Mouse (Mus musculus): ENCODE measurements around the gene Tfe3. TPM values are rescaled to one million over a fixed set of nuclear protein-coding genes. Genes with fewer than 3 reads are reported as not detected.
A peak's percentile ranks its signal among the peaks of the same experiment; 100 is the strongest.

The Tfe3 gene
- polyA plus RNA-seq, 1 experiment, result 31.8 TPM

- WGBS, result 75% methylated on average over 13 of the region's 13 CpGs
- no peak overlapping the region for H3K4me3 ChIP-seq (replicated peaks; ENCODE audit: extremely low read depth, low read depth, low read length)
- no peak for TF ChIP-seq CTCF (IDR thresholded peaks at IDR 0.05; ENCODE audit: insufficient read depth, low read length)
- no peak for TF ChIP-seq POLR2A (IDR thresholded peaks at IDR 0.05; ENCODE audit: borderline replicate concordance, extremely low read depth, low read depth, low read length)
- DNase-seq, result no peak
- no peaks in the 10 kb centered on the region; the same call in 1 of the 2 replicates for H3K4me1 ChIP-seq (ENCODE audit: control insufficient read depth, insufficient read depth, low read length)
These were observed 35.2 kb upstream of the Tfe3 start for GRCm38 (mm10) chrX:7727176-7727575.

GRCm38 (mm10) chrX:7728215-7728921 is 34.0 kb upstream of the Tfe3 start, which contains the start of gene Praf2:
Gene Praf2 (plus strand): TSS chrX:7728439.
- Histone ChIP-seq H3K4me3 (replicated peaks; ENCODE audit: extremely low read depth, low read depth, low read length) (peak within 1 kb of the TSS; percentile 57), H3K4me1 (ENCODE audit: control insufficient read depth, insufficient read depth, low read length) (no peaks in the 10 kb centered on the region)
- TF ChIP-seq CTCF (IDR thresholded peaks at IDR 0.05; ENCODE audit: insufficient read depth, low read length) (no peak), POLR2A (IDR thresholded peaks at IDR 0.05; ENCODE audit: borderline replicate concordance, extremely low read depth, low read depth, low read length) (peak; percentile 55; the same call in 1 of the 2 replicates)
- 25% methylated on average over 42 of the region's 42 CpGs for WGBS
- DNase-seq, result no peak

GRCm38 (mm10) chrX:7728922-7729265 is 33.5 kb upstream of the Tfe3 start:
- DNase-seq, result no peak
- Histone ChIP-seq H3K4me1 (ENCODE audit: control insufficient read depth, insufficient read depth, low read length) (no peaks in the 10 kb centered on the region), H3K4me3 (replicated peaks; ENCODE audit: extremely low read depth, low read depth, low read length) (no peak overlapping the region)
- TF ChIP-seq POLR2A (IDR thresholded peaks at IDR 0.05; ENCODE audit: borderline replicate concordance, extremely low read depth, low read depth, low read length) (no peak), CTCF (IDR thresholded peaks at IDR 0.05; ENCODE audit: insufficient read depth, low read length) (no peak)
- WGBS, result 40% methylated on average over 4 of the region's 4 CpGs

GRCm38 (mm10) chrX:7733571-7734156 is 28.7 kb upstream of the Tfe3 start:
- peak; percentile 59 for DNase-seq
- WGBS, result 36% methylated on average over 26 of the region's 26 CpGs
- Histone ChIP-seq H3K4me3 (replicated peaks; ENCODE audit: extremely low read depth, low read depth, low read length) (peak overlapping the region; percentile 25), H3K4me1 (ENCODE audit: control insufficient read depth, insufficient read depth, low read length) (no peaks in the 10 kb centered on the region)
- TF ChIP-seq CTCF (IDR thresholded peaks at IDR 0.05; ENCODE audit: insufficient read depth, low read length), result peak; percentile 41; the same call in 1 of the 2 replicates
- TF ChIP-seq POLR2A (IDR thresholded peaks at IDR 0.05; ENCODE audit: borderline replicate concordance, extremely low read depth, low read depth, low read length), result no peak

- peak overlapping the region; percentile 52 for H3K4me3 ChIP-seq (replicated peaks; ENCODE audit: extremely low read depth, low read depth, low read length)
- no peaks in the 10 kb centered on the region for H3K4me1 ChIP-seq (ENCODE audit: control insufficient read depth, insufficient read depth, low read length)
- TF ChIP-seq CTCF (IDR thresholded peaks at IDR 0.05; ENCODE audit: insufficient read depth, low read length), result no peak
- no peak for TF ChIP-seq POLR2A (IDR thresholded peaks at IDR 0.05; ENCODE audit: borderline replicate concordance, extremely low read depth, low read depth, low read length)
- no peak for DNase-seq
- WGBS, result 60% methylated on average over 14 of the region's 14 CpGs
These were observed 22.9 kb upstream of the Tfe3 start for GRCm38 (mm10) chrX:7739336-7740081.

- WGBS, result 53% methylated on average over 10 of the region's 10 CpGs
- H3K4me3 ChIP-seq (replicated peaks; ENCODE audit: extremely low read depth, low read depth, low read length), result peak overlapping the region; percentile 77
- peak; percentile 53 for DNase-seq
- TF ChIP-seq CTCF (IDR thresholded peaks at IDR 0.05; ENCODE audit: insufficient read depth, low read length) (no peak), POLR2A (IDR thresholded peaks at IDR 0.05; ENCODE audit: borderline replicate concordance, extremely low read depth, low read depth, low read length) (no peak)
- H3K4me1 ChIP-seq (ENCODE audit: control insufficient read depth, insufficient read depth, low read length), result no peaks in the 10 kb centered on the region
These were observed 22.1 kb upstream of the Tfe3 start for GRCm38 (mm10) chrX:7740082-7740819.

- 50% methylated on average over 5 of the region's 5 CpGs for WGBS
- DNase-seq, result no peak
- no peak for TF ChIP-seq CTCF (IDR thresholded peaks at IDR 0.05; ENCODE audit: insufficient read depth, low read length)
- peak; percentile 31; the same call in 1 of the 2 replicates for TF ChIP-seq POLR2A (IDR thresholded peaks at IDR 0.05; ENCODE audit: borderline replicate concordance, extremely low read depth, low read depth, low read length)
- Histone ChIP-seq H3K4me1 (ENCODE audit: control insufficient read depth, insufficient read depth, low read length) (no peaks in the 10 kb centered on the region), H3K4me3 (replicated peaks; ENCODE audit: extremely low read depth, low read depth, low read length) (peak overlapping the region; percentile 77)
These were observed 21.3 kb upstream of the Tfe3 start for GRCm38 (mm10) chrX:7741103-7741502.

- no peaks in the 10 kb centered on the region for H3K4me1 ChIP-seq (ENCODE audit: control insufficient read depth, insufficient read depth, low read length)
- 49% methylated on average over 5 of the region's 5 CpGs for WGBS
- TF ChIP-seq CTCF (IDR thresholded peaks at IDR 0.05; ENCODE audit: insufficient read depth, low read length) (0 out of 2 replicates have a peak, but pooled peaks have one; percentile 6), POLR2A (IDR thresholded peaks at IDR 0.05; ENCODE audit: borderline replicate concordance, extremely low read depth, low read depth, low read length) (no peak)
- no peak for DNase-seq
- no peak overlapping the region for H3K4me3 ChIP-seq (replicated peaks; ENCODE audit: extremely low read depth, low read depth, low read length)
These were observed 18.9 kb upstream of the Tfe3 start for GRCm38 (mm10) chrX:7743470-7743869.

- Histone ChIP-seq H3K4me3 (replicated peaks; ENCODE audit: extremely low read depth, low read depth, low read length) (no peak overlapping the region), H3K4me1 (ENCODE audit: control insufficient read depth, insufficient read depth, low read length) (no peaks in the 10 kb centered on the region)
- no peak for DNase-seq
- 58% methylated on average over 1 of the region's 1 CpGs for WGBS
- TF ChIP-seq CTCF (IDR thresholded peaks at IDR 0.05; ENCODE audit: insufficient read depth, low read length) (no peak), POLR2A (IDR thresholded peaks at IDR 0.05; ENCODE audit: borderline replicate concordance, extremely low read depth, low read depth, low read length) (no peak)
These were observed 17.4 kb upstream of the Tfe3 start for GRCm38 (mm10) chrX:7744940-7745339.
